Mouse (Mus musculus): ENCODE results near the gene Apc2. TPM values are rescaled to one million over a fixed set of nuclear protein-coding genes. Genes with fewer than 3 reads are reported as not detected.

The Apc2 gene
- polyA plus RNA-seq, 1 experiment, result 0.57 TPM

GRCm38 (mm10) chr10:80298571-80299281, 2.9 kb downstream of the Apc2 start:
- peaks cover 4% of the 10 kb centered on the region for H3K4me1 ChIP-seq (replicated peaks; ENCODE audit: control insufficient read depth, insufficient read depth, low read length)
- no peak for DNase-seq
- peaks cover 11% of the 10 kb centered on the region for H3K36me3 ChIP-seq (ENCODE audit: control insufficient read depth, insufficient read depth, low read length)
- 18% methylated on average over 26 of the region's 26 CpGs for WGBS
- H3K27me3 ChIP-seq (ENCODE audit: control insufficient read depth, insufficient read depth, low read length), result peaks cover 10% of the 10 kb centered on the region; the same call in 1 of the 2 replicates
- H3K4me3 ChIP-seq (ENCODE audit: control insufficient read depth, insufficient read depth, low read length), result no peak overlapping the region
- no peak overlapping the region for H3K27ac ChIP-seq (ENCODE audit: control insufficient read depth, insufficient read depth, low read length)
- TF ChIP-seq CTCF (IDR thresholded peaks at IDR 0.05; ENCODE audit: borderline replicate concordance, control insufficient read depth, extremely low read depth, insufficient read depth, low read length, poor library complexity) (no peak), POLR2A (IDR thresholded peaks at IDR 0.05; ENCODE audit: control insufficient read depth, extremely low read depth, insufficient read depth, low read length, poor library complexity) (no peak)

DNA sequence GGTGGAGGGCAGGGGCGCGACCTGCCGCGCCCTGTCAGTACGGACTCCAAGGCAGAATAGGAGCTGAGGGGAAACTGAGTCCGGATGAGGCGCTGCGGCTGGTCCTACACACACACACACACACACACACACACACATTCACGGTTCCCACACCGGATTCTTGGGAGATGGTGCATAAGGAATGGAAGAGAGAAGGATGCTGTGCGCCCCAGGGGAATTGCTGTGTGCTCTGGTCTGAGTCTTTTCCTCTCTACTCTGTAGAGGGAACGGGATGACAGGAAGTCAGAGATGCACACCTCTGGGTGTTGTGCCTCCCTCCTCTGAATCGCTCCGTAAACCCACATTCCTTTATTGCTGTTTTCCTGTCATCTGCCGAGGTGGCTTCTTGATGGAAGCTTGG, 3.5 kb downstream of the Apc2 start:
- TF ChIP-seq POLR2A (IDR thresholded peaks at IDR 0.05; ENCODE audit: control insufficient read depth, extremely low read depth, insufficient read depth, low read length, poor library complexity) (no peak), CTCF (IDR thresholded peaks at IDR 0.05; ENCODE audit: borderline replicate concordance, control insufficient read depth, extremely low read depth, insufficient read depth, low read length, poor library complexity) (no peak)
- no peak for DNase-seq
- Histone ChIP-seq H3K4me3 (ENCODE audit: control insufficient read depth, insufficient read depth, low read length) (no peak overlapping the region), H3K4me1 (replicated peaks; ENCODE audit: control insufficient read depth, insufficient read depth, low read length) (peaks cover 4% of the 10 kb centered on the region), H3K36me3 (ENCODE audit: control insufficient read depth, insufficient read depth, low read length) (peaks cover 5% of the 10 kb centered on the region), H3K27ac (ENCODE audit: control insufficient read depth, insufficient read depth, low read length) (no peak overlapping the region), H3K27me3 (ENCODE audit: control insufficient read depth, insufficient read depth, low read length) (peaks cover 10% of the 10 kb centered on the region; the same call in 1 of the 2 replicates)
- WGBS, result 23% methylated on average over 15 of the region's 15 CpGs

DNA sequence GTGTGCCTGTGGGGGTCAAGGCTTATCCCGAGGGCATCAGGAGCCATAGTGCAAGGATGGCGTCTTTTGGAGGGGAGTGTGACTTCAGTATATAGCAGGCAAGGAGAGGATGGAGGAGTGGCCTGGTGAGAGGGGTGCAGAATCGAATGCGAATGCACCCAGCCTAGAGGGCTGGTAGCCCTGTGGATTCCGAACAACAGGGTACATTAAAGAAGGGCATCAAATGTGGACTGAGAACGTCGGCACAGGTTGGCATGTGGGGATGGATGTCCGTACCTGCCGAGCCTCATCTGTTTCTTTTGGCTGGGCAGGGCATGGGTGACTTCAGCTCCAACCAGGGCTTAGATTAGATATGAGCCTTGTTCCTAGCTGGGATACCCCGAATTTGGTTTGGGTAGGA, 4.0 kb downstream of the Apc2 start:
- Histone ChIP-seq H3K4me3 (ENCODE audit: control insufficient read depth, insufficient read depth, low read length) (no peak overlapping the region), H3K4me1 (replicated peaks; ENCODE audit: control insufficient read depth, insufficient read depth, low read length) (peaks cover 5% of the 10 kb centered on the region), H3K27me3 (ENCODE audit: control insufficient read depth, insufficient read depth, low read length) (peaks cover 12% of the 10 kb centered on the region; the same call in 1 of the 2 replicates), H3K27ac (ENCODE audit: control insufficient read depth, insufficient read depth, low read length) (no peak overlapping the region), H3K36me3 (ENCODE audit: control insufficient read depth, insufficient read depth, low read length) (no peaks in the 10 kb centered on the region)
- no peak for DNase-seq
- no peak for TF ChIP-seq CTCF (IDR thresholded peaks at IDR 0.05; ENCODE audit: borderline replicate concordance, control insufficient read depth, extremely low read depth, insufficient read depth, low read length, poor library complexity)
- TF ChIP-seq POLR2A (IDR thresholded peaks at IDR 0.05; ENCODE audit: control insufficient read depth, extremely low read depth, insufficient read depth, low read length, poor library complexity), result no peak
- 64% methylated on average over 10 of the region's 10 CpGs for WGBS

GRCm38 (mm10) chr10:80300672-80301181, 5.0 kb downstream of the Apc2 start:
- H3K4me1 ChIP-seq (replicated peaks; ENCODE audit: control insufficient read depth, insufficient read depth, low read length), result peaks cover 7% of the 10 kb centered on the region
- H3K27ac ChIP-seq (ENCODE audit: control insufficient read depth, insufficient read depth, low read length), result no peak overlapping the region
- H3K4me3 ChIP-seq (ENCODE audit: control insufficient read depth, insufficient read depth, low read length), result no peak overlapping the region
- no peaks in the 10 kb centered on the region for H3K36me3 ChIP-seq (ENCODE audit: control insufficient read depth, insufficient read depth, low read length)
- peaks cover 12% of the 10 kb centered on the region; the same call in 1 of the 2 replicates for H3K27me3 ChIP-seq (ENCODE audit: control insufficient read depth, insufficient read depth, low read length)
- no peak for TF ChIP-seq CTCF (IDR thresholded peaks at IDR 0.05; ENCODE audit: borderline replicate concordance, control insufficient read depth, extremely low read depth, insufficient read depth, low read length, poor library complexity)
- TF ChIP-seq POLR2A (IDR thresholded peaks at IDR 0.05; ENCODE audit: control insufficient read depth, extremely low read depth, insufficient read depth, low read length, poor library complexity), result no peak
- WGBS, result 50% methylated on average over 11 of the region's 11 CpGs
- no peak for DNase-seq

DNA sequence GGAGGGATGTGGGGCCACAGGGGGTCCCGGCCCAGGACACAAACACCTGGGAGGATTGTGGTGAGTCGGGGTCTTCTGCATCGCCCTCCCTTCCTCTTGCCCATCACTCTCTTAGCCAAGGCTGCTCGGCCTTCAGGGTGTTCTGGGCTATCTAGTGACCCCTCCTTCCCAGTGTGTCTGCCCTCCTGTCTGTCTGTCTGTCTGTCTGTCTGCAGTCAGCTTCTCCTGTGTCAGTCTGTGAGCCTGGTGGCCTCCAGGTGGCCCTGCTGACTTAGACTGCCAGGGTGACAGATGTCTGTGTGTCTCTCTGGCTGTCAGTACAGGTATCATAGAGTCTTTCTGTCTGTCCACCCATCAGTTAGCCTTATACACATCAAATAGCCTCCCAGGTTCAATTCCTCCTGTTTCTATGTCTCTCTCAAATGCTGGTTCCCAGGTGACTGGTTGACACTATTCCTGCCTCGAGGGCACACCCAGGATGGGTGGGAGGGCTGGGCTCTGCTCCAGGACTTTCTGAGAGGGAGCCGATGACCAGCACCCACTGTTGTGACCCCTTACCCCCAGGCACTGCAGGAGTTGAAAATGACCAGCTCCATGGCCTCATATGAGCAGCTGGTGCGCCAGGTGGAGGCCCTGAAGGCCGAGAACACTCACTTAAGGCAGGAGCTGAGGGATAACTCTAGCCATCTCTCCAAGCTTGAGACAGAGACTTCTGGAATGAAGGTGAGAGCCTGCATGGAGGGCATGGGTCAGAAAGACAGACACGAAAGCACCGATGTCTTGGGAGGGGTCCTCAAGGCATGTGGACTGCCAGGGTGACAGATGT, 5.7 kb downstream of the Apc2 start:
- peaks cover 12% of the 10 kb centered on the region; the same call in 1 of the 2 replicates for H3K27me3 ChIP-seq (ENCODE audit: control insufficient read depth, insufficient read depth, low read length)
- no peak for DNase-seq
- TF ChIP-seq POLR2A (IDR thresholded peaks at IDR 0.05; ENCODE audit: control insufficient read depth, extremely low read depth, insufficient read depth, low read length, poor library complexity) (no peak), CTCF (IDR thresholded peaks at IDR 0.05; ENCODE audit: borderline replicate concordance, control insufficient read depth, extremely low read depth, insufficient read depth, low read length, poor library complexity) (no peak)
- H3K27ac ChIP-seq (ENCODE audit: control insufficient read depth, insufficient read depth, low read length), result no peak overlapping the region
- H3K4me1 ChIP-seq (replicated peaks; ENCODE audit: control insufficient read depth, insufficient read depth, low read length), result 0 out of 2 replicates have a peak, but pooled peaks cover 3% of the 10 kb centered on the region
- H3K36me3 ChIP-seq (ENCODE audit: control insufficient read depth, insufficient read depth, low read length), result no peaks in the 10 kb centered on the region
- WGBS, result 87% methylated on average over 10 of the region's 10 CpGs
- no peak overlapping the region for H3K4me3 ChIP-seq (ENCODE audit: control insufficient read depth, insufficient read depth, low read length)

DNA sequence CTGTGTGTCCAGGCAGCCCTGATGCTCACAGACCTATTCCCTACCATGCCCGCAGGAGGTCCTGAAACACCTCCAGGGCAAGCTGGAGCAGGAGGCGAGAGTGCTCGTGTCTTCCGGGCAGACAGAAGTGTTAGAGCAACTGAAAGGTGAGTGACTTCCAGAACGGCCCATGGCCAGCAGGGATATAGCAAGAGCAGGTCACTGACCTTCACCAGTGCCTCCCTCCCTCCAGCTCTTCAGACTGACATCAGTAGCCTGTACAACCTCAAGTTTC, 6.2 kb downstream of the Apc2 start:
- TF ChIP-seq POLR2A (IDR thresholded peaks at IDR 0.05; ENCODE audit: control insufficient read depth, extremely low read depth, insufficient read depth, low read length, poor library complexity) (no peak), CTCF (IDR thresholded peaks at IDR 0.05; ENCODE audit: borderline replicate concordance, control insufficient read depth, extremely low read depth, insufficient read depth, low read length, poor library complexity) (no peak)
- 82% methylated on average over 5 of the region's 5 CpGs for WGBS
- H3K4me1 ChIP-seq (replicated peaks; ENCODE audit: control insufficient read depth, insufficient read depth, low read length), result 0 out of 2 replicates have a peak, but pooled peaks cover 3% of the 10 kb centered on the region
- no peak for DNase-seq
- no peak overlapping the region for H3K27ac ChIP-seq (ENCODE audit: control insufficient read depth, insufficient read depth, low read length)
- H3K4me3 ChIP-seq (ENCODE audit: control insufficient read depth, insufficient read depth, low read length), result no peak overlapping the region
- H3K36me3 ChIP-seq (ENCODE audit: control insufficient read depth, insufficient read depth, low read length), result no peaks in the 10 kb centered on the region
- H3K27me3 ChIP-seq (ENCODE audit: control insufficient read depth, insufficient read depth, low read length), result peaks cover 12% of the 10 kb centered on the region; the same call in 1 of the 2 replicates
